Mouse (Mus musculus): ENCODE results near the gene Cx3cr1.

The Cx3cr1 gene

DNA sequence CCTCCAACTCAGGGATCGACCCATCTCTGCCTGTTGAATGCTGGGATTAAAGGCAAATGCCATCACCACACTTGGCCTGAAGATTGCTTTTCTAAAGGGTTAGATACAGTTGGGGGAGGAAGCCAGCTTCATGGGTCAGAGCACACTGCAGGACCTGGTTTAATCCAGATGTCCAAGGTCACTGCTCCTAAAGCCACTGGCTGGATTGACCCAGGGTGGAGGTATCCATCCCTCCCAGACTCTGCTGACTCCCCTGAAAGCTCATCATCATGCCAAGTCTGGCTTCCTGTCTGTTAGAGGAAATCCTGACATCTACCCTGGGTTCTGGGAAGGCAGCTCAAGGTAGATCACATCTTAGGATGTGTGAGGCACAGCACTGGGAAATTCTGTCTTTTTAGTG, 70.9 kb downstream of the Cx3cr1 start:
- DNase-seq (ENCODE audit: low spot score in 2 of 2): no peak

DNA sequence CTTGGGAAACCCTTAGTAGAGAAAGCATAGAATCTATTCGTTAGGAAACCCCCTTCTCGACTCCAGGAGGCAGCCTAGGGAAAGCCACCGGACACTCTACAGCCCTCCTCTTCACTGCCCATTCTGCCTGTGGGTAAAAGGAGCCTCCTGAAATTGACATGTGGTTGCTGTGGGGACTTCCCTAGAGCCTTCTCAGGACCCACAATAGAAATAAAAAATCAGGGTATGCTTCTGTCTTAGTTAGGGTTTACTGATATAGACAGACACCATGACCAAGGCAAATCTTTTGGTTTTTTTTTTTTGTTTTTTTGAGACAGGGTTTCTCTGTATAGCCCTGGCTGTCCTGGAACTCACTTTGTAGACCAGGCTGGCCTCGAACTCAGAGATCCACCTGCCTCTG, 73.6 kb downstream of the Cx3cr1 start:
- DNase-seq (ENCODE audit: low spot score in 2 of 2): no peak

DNA sequence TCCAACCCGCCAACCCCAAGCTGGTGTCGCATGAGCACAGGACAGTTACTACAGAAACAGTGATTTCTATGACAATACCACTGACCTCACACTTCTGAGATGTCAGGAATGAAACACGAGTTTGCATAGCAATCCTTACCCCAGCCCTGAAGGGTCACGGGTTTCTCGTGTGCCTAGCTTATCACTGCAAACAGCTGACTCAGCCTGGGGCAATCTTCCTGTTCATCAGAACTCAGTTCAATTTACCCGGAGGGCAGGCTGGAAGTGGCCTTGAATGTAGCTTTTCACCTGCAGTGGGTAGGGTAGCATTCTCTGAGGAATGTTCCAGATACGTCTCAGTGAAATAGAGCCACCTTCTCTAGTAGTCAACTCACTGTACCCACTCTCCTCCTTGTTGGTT, 75.5 kb downstream of the Cx3cr1 start:
- no peak for DNase-seq (ENCODE audit: low spot score in 2 of 2)

DNA sequence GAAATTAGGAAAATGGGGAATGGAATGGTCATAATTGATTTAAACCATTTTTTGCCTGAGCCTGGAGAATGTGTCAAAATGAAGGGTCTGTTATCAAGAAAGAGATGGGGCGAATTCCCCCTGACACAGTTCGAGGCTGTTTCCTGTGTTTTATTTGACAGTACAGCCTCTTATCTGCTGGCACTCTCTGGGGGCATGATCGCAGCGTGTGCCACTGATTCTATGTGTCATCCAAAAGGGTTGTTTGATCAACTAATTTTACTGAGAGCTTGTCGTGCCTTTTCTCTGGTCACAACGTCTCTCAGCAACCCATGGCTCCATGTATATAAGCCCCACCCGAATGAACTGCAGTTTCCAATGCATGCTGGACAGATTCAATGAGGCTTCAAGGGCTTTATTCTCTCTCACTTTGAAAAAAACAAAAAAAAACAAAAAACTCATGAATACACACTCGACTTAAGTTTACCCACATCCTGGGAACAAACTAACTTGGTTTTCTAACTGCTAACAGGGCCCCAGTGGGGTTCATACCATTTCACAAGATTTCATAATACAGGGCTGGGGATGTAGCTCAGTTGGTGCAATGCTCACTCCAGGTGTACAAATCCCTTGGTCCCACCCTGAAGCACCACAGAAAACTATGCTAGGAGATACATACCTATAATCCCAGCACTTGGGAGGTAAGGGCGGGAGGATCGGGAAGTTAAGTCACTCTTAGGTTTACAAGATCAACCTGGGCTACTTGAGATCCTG, 76.4 kb downstream of the Cx3cr1 start:
- no peak for DNase-seq (ENCODE audit: low spot score in 2 of 2)

DNA sequence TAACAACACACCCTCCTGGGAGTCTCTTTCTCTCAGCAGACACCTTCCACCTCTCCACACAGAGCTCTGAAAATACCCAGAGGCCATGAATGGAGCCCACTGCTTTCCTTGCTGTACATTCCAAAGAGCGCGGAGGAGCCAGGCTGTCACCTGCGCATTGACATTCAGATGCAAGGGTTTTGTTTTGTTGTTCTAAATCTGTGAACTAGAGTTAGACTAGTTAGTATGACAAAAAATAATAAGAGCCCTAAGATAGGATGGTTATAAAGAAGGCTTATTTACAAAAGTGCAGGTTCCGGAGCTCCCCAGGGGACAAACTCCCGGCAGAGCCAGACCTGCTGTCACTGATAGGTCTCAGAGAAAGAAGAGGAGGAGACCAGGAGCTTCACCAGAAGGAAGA, 78.4 kb downstream of the Cx3cr1 start:
- no peak for DNase-seq (ENCODE audit: low spot score in 2 of 2)

DNA sequence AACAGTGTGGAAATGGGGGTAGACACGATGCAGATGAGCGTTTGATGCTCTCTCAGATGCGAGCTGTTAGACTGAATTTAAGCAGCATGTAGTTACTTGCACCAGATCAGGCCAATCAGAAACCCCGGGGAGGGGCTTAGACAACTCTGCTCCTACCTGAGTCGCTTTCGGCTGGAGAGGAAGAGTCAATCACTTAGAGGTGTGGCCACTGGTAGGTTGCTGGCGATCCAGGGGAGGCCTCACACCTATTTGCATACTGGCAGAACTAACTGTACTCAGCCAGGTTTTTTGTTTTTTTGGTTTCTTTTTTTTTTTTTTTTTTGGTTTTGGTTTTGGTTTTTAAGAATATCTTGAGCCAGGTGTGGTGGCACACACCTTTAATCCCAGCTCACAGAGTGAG, 81.4 kb downstream of the Cx3cr1 start:
- no peak for DNase-seq (ENCODE audit: low spot score in 2 of 2)

DNA sequence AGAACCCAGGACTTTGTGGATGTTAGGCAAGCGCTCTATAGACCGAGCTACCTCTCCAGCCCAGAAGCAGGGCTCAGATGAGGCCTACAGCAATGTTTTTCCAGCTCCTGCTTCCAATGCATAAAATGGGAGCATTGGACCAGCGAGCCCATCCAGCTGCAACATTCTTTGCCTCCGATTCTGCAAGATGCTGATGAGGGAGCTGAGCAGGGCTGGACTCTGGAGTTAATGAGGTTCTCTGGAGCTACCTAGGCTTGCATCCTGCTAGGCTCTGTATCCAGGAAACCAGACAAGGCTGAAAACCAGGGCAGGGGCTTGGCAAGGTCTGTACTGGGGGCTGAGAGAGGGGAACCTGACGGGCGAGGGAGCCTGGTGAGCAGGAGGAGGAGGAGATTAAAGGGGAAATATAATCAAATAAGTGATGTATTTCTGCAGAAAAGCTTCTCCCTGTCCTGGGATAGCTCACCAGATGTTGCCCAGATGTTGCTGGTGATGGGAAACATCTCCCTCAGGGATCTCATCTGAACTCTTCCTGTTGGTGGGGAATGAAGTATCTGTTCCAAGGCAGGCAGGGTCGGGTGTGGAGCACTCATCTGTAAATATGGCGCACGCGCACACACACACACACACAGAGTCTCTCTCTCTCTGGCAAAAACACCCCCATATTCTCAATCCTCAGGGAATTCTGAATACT, 83.7 kb downstream of the Cx3cr1 start:
- no peak for DNase-seq (ENCODE audit: low spot score in 2 of 2)

DNA sequence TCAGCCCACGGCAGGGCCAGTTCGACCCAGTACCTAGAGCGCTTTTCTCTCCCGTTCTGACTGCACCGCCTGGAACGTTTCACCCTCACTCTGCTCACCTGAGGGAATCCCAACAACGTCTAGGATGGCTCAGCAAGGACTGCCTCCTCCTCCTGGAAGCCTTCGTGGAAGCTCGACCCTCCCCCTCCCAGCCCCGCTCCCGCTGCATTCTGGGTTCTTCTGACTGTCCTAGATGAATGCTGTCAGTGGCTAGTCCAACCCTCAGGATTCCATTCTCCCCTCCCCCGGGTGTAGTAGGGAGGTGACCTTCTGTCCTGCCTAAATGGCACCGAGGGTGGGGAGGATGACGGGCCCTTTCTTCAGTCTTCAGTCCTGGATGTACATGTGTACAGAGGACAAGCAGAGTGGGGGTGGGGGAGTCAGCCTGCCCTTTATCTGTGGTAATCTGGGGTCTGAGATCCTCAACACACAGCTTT, 85.1 kb downstream of the Cx3cr1 start, which contains the start of gene Csrnp1:
TSS of gene Csrnp1 (minus strand) at position 123 of the 476 bp plus-strand sequence.
- no peak for DNase-seq (ENCODE audit: low spot score in 2 of 2)

DNA sequence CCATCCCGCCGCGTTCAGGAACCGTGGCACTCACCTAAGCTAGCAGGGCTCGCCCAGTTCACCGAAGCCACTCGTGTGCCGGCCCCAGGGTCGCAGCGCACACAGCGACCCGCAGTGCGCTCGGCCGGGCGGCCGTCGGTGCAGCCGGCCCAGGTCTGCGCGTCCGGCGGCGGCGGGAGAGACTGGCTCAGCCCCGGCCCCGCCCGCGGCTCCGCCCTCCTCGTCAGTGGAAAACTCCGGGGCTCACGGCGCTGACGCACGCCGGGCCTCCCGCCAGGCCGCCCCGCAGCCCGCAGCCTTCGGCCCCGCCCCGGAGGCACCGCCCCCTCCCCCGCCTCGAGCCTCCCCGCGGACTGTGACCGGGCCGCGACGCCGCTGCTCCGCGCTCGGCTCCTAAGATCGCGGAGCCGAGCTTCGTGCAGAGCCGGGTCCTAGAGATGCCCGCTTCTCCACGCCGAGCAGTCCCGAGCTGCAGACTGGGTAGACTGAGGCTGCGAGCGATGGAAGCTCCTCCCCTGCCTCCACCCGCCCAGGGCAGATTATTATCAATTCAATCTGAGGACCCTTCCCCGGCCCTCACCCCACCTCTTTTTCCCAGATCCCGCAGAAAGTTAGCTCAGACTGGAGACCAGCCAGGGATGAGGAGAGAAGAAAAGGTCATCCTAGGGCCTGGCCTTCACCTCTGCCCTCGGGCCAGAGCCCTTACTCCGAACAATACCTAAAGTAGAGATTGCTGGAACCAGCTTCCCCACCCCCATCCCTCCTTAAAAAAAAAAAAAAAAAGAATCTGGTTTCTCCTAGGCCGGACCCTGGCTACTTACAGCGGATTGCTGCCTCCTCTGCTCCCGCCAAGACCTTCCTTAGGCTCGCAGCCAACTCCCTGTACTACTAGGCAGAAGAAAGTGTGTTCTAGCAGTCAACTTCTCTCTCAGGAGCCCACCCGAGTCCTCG, 85.8 kb downstream of the Cx3cr1 start:
- DNase-seq (ENCODE audit: low spot score in 2 of 2): peak; percentile 70 to 79

DNA sequence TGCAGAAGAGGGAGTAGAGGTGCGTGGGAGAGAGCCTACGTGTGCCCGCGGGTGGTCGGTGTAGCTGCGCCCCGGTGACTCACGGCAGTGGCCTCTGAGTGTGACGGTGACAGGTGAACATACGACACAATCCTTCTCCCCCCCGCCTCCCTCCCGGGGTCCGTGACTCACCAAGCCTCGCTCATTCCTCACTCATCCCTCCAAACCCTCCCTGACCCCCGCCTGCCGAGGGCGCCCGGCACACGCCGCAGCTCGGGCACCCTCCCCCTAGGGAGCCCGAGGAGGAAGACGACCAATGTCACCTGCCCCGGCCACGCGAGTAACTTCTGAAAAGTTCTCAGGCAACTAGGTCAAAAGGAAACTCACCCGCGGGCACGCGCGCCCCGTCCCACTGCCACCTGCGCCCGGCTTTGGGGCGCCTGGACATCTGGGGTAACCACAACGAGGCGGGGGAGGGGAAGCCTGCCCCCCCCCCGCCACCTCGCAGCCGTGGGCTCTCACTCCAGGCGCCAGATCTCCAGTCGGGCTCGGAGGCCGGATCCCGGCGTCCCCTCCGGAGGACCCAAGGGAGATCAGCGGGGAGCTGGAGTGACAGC, 86.6 kb downstream of the Cx3cr1 start:
- DNase-seq (ENCODE audit: low spot score in 2 of 2): peak; percentile 45 to 55

DNA sequence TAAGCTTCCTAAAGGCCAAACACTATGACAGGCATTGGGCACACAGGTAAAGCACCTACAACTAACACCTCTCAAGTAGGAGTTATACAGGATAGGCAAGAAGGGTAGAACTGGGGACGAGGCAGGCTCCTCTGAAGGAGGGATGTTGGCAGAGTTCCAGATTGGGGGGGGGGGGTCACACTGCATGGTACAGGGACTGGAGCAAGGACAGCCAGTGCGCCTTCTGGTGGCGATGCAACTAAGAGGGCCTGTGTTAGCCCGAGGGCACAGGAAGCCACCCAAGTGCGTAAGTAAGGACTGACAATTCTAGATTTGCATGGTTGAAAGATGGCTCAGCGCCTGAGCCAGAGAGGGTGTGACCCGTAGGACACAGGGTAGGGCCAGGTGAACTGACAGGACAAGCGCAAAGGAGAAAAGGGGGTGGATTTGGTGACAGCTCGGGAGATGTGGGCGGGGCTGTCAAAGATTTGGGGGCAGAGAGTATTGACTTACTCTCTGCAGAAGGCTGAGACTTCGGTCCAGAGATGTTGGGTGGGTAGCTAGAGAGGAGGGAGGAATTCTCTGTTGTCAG, 87.4 kb downstream of the Cx3cr1 start:
- peak in 1 of 2 experiments; percentile 61 for DNase-seq (ENCODE audit: low spot score in 2 of 2)

DNA sequence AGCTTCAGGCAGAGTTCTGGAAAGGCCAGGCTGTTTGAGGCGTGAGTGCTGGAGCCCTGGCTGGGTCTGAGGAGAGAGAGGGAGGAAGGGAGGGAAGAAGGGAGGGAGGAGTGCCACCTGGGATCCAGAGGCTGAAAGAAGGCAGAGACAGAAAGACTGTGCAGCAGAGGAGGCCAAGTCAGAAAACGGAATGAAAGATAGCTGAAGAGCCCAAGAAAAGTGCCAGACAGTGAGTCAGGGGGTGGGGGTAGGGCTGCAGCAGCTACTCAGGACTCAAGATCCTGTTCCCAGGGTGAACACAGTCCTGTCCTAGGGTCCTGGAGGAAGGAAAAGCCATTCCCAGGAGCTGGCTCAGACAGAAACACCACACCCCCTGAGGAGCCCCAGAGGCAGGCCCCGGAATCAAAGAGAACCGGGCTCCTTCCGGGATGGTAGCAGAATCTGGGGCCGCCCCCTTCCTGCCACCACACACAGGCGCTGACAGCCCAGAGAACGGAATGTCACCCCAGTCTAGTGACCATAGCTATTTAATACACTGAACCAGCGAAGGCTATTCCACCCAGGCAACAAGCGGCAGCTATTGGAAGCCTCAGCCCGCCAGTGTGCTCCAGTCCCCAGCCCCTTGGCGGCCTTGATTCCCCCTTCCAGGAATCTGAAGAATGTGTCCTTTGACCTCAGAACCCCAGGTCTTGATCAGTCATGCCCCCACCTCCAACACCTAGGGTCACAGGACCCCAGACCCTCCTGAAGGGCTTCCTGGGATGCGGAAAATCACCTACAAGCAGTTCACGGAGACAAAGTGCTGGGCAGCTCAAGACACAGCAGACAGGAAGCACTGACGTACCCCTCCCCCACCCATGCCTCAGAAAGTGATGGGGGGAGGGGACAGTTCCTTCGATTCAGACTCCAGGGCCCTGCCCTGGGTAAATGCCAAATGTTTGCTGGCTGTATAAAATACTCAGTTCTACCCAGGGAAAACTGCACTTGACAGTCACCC, 88.2 kb downstream of the Cx3cr1 start:
- DNase-seq (ENCODE audit: low spot score in 2 of 2): peak; percentile 45 to 74

DNA sequence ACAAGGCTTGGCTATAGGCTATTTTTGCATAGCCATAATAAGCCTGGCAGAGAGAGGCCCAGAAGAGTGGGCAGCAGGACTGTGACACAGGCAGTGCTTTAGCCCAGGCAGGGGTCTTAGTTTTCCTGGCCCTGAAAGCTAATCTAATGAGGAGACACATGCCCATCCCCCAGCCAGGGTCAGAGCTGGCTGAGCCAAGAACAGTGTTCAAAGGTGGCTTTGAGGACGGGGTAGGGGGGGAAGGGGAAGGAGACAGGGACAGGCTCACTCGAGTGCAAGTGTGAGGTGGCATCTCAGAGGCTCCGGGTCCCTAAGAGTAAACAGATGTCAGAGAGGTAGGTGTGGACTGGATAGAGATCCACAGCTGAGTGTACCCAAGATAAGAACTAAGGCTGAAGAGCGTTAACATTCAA, 88.9 kb downstream of the Cx3cr1 start:
- DNase-seq (ENCODE audit: low spot score in 2 of 2): no peak

DNA sequence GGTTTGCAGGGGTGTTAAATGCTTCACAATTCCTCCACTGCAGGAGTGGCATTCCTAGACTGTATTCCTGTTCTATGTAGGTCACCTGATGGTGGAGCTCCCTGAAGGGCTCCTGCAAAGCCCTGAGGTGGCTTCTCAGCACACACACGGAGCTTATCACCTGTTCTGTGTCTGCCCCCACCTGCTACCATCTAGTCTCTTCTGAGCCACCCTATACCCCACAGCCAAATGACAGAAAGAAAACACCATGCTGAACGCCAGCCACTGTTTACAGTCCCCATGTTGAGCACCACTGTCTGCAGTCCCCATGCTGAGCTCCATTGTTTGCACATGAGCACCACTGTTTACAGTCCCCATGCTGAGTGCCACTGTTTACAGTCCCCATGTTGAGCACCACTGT, 89.9 kb downstream of the Cx3cr1 start:
- DNase-seq (ENCODE audit: low spot score in 2 of 2): no peak

DNA sequence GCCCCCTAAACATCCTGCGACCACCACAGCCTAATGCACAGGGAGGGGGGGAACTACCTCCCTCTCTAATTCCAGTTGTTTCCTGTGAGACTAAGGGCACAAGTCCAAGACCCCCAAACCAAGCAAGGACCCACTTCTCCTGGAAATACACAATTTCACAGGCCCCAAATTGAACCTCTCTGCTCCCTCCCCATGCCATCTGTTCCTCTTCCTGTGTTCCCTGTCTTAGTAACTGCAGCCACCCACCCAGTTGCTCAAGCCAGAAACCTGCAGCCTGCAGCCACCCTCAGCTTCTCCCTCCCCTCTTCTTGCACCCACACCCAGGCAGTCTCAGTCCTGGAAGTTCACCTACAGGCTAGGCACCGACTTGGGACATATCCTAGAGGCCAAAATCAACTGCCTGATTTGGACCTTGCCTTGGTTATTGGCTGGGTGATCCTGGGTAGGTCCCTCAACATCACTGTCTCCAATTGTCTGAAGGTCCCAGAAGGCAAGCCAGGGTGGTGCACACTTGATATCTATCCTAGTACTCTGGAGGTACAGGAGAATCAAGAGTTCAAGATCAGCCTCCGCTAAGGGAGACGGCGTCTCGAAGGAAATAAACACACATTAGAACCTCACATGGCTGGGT, 90.8 kb downstream of the Cx3cr1 start:
- peak in 1 of 2 experiments; percentile 56 for DNase-seq (ENCODE audit: low spot score in 2 of 2)

DNA sequence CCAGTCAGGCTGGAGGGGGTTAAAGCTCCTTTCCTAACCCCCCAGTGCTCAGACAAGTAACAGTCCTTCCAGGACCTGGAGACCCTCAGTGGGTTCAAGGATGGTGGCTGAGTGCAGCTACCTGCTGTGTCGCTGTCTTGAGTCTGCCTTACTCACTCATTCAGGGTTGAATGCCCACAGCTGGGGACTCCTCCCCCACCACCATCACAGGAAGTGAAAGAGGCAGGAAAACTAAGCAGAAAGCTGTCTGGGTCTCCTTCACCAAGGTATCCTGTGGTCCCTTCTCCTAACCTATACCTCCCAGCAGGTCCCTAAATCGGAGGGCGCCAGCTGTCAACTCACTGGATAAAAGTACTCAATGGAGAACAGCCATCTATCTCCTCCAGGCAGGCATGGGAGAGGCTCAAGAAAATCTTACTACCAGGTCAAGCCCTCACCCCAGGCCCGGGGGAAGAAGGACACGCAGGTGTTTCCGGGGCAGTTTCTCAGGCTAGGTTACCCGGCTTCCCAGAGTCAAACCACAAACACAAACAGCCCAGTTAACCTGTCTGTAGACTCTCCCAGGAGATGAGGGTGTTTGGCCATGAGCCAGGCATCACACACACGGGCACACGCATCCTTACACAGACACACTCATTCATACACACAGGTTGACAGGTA, 91.4 kb downstream of the Cx3cr1 start:
- DNase-seq (ENCODE audit: low spot score in 2 of 2): no peak

DNA sequence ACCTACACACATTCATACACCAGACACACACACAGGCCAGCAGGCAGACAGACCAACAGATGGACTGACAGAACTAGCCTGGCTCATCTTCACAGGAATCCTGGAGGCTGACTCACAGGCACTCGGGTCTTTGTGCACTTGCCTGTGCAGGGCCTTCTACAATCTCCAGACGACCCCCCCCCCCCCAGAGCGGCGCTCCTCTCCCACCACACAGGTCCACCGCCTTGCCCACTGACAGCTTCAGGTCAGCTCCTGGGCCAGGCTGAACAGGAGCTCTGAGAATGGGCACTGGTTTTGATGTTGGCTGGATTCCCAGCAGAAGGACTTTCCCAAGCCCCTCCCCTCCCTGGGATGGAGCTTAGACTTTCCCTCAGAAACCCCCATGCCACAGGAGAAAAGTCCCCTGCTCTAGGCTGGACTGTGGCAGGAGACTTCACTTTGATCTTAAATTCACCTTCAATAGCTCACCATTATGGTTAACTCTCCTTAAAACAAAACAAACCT, 92.1 kb downstream of the Cx3cr1 start:
- DNase-seq (ENCODE audit: low spot score in 2 of 2): no peak

DNA sequence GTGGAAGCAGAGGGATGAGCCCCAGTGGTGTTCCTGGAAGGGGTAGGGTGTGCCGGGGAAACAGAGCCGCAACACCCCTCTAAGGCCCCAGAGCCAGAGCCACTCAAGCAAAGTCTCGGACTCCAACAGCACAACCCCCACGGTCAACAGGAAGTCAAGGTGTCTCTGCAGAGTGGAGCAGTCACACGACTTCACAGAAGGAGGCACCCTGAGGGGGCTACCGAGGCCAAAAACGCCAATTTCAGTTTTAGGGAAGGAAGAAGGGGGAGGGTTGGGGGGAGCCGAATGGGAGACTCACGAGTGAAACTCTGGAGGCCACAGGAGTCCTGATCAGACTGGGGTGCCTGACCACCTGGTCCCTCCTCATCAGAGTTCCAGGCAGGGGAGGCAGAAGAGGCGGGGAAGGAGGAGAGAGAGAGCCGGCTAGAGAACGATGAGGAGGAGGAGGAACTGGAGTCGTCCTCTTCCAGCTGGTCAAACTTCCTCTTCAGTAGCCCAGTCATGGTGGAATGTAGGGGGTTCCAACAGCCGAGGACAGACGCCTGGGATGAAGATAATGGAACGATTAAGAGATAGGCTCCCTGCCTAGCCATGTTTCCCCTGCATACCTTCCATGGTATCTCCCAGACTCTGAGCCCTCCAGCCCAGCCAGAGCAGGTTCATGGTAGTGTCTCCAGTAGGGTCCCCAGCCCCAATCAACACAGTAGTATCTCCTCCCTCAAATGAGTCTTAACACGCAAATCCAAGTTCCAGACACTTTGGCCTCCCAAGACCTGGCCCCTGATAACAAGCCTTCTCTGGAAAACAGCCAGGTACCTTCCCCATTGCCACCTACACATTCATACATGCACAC, 92.7 kb downstream of the Cx3cr1 start:
- DNase-seq (ENCODE audit: low spot score in 2 of 2): no peak
